Mouse (Mus musculus): ENCODE results near the gene Ranbp9.

Ranbp9 gene

DNA sequence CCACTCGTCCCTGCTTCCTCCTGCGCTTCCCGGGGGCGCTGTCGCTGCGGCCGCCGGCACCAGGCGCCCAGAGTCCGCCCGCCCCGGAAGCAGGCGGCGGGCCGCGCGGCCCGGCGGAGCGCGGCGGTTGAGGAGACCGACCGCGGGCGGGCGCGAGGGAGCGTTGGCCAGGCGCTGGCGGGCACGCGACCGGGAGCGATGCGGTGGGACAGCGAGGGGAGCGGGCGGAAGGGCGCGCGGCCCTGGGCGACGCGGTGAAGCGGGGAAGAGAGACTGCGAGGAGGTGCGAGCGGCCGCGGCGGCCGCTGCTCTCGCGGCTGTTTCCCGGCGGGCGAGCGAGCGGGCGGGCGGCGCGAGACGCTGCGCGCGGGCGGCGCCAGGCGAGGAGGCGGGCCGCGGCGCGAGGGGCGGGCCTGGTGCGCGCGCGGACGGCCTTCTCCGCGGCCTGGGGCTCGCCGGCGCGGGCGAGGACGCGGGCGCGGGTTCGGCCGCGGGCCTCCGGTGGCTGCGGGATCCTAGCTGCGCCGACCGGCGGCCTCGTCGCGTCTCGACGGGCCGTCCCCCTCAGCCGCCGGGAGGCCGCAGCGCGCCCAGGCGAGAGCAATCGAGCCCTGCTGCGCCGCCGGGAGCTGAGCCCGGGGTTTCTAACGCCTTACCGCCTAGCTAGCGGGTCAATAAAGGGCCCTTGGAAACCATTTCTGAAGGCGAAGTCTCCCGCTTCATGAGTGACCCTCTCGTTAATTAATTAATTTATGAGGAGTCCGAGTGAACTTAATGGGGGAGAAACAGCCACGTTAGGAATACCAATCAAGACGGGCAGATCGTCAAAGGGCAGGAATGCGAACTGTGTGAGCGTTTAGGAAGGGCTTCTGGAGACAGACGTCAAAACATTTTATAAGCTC is at the start of gene Ranbp9:
Gene Ranbp9, minus strand, starts transcription at position 326 of the 902 bp plus-strand sequence.
- DNase-seq (ENCODE audit: low read depth, low spot score): no peak

DNA sequence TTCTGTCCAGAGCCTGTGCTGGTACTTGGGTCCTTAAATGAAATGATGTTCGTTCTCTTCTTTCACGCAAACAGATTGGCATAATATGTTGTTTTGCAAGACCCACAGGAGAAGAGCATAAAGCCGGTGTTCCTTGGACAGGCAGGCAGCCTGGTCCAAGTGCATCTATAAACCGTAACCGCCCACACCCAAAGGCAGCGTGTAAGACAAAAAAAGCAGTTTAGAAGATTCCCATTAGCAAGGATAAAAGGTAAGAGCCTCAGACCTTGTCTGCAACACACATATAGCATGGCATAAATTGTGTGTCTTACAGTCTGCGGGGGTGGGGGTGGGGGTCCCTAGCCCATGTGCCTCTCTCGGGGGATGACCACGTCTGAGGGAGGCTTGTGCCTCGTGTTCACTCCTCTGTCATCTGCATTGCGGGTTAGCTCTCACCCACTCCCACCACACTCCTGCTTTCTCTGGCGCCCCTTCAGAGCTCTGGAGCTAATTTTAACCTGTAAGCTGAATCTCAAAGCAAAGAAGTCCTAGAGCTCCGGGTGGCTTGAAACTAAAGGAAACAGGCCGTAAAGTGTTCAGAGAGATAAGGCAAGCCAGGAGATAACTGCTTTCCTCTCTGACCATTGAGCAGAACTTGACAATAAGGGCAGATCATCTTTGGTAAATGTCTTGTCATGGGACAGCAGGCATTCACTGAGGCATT is 49.2 kb upstream of the Ranbp9 start:
- DNase-seq (ENCODE audit: low read depth, low spot score): no peak

DNA sequence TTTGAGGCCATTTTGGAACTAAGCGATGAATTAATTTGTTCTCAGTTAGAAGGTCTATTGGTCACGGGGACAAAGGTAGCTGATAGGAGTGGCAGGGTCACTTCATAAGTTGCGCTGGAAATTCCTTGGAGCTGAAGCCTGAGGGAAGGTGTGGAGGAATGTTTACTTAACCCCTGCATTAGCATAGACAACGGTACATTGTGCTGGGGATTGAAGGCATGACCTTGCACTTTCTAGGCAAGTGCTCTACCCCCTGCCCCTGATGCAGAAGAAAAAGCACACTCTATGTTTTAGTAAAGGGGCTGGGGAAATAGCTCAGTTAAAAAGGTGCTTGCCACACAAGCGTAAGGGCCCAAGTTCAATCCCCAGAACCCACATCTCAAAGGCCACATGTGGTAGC is 45.2 kb upstream of the Ranbp9 start:
- DNase-seq (ENCODE audit: low read depth, low spot score): no peak

DNA sequence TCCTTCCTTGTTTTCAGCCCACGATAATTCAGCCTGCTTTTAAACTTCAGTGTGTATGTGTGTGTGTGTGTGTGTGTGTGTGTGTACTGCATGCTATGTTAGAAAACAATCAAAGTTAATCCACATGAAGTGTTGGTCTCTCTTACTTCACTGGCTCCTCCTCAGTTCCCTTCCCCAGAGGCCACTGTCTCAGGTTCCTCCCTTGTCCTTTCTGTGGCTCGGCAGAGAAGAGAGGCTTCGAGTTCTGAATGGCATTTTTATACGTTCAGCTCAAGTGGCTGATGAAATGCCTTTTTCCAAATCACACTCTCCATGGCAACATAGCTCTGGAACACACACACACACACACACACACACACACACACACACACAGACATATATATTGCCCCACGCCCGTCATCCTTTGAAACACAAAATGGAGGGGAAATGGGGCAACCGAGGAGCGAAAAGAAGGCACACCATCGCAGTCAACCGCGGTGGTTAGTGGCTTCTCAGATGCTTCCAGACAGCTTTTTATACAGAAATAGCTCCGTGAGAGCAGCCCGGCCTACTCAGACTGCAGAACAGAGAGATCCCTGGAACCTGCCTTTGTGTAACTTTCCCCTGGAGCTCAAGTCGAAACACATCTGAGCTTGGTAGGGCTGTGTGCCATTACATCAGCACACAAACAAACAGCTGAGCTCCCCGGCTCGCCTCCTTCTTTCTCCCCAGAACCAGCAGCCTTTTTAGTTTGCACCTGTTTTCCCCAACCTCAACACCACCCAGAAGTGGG is 44.5 kb upstream of the Ranbp9 start:
- DNase-seq (ENCODE audit: low read depth, low spot score): no peak

DNA sequence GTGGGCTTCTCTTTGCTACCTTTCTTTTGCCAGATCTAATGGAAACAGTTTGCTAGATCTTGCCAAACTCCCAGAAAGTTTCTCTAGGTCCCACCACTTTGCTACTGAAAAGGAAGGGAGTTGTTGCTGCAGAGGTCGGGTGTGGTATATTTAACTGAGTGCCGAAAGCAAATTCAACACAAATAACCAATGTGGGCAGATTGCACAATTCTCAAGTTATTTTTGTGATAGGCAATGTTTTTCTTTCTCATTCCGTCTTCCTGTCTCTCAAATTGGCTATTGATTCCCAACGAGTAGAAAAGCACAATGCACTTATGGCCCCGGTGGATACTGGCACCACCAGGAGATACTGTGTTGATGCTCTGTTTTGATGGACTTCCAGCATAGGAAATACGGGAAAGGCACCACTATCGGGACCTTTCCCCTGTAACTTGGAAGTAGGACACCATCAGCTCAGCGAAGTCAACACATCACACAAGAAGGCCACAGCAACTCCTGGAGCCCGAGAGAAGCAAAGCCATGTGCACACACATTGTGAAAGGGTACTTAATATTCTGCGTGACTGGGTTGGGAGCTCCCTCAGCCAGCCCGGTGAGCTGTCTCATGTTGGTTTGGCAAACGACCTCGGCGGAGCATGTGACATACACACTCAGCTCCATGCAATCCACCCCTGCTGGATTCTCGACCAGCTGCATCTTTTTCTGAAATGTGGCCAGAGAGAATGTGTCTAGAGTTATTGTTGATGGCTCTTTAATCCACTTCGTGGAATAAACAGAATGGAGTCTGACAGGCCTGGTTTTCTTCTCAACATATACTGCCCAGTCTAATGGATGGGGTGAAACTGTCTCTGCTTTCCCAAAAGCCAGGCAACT is 43.6 kb upstream of the Ranbp9 start:
- DNase-seq (ENCODE audit: low read depth, low spot score): no peak

DNA sequence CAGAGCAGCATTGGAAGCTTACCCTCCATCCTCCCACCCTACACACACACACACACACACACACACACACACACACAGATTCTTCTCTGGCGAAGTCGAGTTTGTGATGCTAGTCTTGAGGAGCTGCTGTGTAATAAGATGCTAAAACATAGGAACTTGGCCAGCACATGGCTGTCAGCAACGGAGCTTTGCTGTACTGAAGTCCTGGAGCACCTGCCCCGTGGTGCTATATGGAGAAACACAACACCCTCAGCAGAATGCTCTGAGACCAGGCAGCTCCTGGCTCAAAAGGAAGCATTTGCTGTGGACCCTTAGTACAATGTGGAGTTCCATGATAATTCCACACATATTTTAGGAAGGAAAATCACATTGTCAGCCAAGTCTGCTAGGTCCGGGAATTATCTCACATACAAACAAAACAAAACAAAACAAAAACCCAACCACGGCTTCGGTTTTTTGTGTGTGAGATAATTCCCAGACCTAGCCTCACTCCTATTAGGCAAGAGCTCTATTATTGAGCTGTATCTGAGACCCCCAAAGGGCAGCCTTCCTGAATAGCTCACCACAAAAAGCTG is 42.9 kb upstream of the Ranbp9 start:
- DNase-seq (ENCODE audit: low read depth, low spot score): no peak

DNA sequence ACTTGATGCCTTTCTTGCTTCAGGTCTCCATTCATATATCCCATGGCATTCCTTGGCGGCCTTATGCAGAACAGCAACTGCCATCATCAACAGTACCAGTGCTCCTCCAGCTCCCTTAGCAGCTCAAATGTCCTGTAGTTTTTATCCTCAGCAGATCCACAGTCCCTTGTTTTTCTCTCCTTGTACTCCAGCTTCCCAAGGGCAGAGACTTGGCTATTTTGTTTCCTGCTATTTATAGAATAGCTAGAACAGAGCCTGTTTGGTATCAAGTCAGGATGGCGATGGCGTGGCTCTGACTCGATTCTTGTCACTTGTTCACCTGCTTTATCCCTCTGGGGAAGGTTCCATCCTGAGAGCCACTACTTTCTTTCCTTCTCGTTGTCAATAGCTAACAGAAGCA is 40.9 kb upstream of the Ranbp9 start:
- no peak for DNase-seq (ENCODE audit: low read depth, low spot score)

DNA sequence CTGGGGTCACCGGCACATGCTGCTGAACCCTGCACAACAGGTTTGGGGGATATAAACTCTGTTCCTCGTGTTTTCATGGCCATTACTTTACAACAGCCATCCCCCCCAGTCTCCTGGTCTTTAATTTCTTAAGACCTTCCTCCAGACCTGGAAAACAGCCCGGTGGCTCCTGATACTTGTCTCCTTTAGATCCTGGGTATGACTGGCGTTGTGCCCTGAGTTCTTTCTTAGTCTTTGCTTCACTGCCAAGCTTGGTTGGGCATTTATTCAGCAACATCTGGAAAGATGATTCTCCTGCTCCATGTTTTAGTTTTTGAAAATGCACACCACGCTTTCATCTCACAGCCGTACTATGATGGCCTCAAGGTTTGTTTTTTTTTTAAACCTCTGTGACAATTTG is 38.2 kb upstream of the Ranbp9 start:
- DNase-seq (ENCODE audit: low read depth, low spot score): no peak

DNA sequence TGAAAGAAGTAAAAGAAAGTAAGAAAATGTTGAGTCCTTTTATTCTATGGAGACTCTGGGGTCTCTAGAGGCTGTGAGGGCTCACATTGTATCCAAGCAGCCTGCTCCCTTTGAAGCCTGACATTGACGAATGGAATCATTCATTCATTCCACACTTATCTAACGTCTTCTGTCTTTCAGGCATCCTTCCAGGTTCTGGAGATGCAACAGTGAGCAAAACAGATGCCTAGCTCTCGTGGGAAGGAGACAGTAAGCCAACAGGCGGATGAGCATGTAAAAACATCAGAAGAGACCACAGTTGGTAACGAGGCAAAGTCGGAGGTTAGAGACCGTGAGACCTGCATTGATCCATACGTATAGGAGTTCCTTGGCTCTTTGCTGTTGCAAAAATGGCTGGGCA is 36.3 kb upstream of the Ranbp9 start:
- no peak for DNase-seq (ENCODE audit: low read depth, low spot score)

DNA sequence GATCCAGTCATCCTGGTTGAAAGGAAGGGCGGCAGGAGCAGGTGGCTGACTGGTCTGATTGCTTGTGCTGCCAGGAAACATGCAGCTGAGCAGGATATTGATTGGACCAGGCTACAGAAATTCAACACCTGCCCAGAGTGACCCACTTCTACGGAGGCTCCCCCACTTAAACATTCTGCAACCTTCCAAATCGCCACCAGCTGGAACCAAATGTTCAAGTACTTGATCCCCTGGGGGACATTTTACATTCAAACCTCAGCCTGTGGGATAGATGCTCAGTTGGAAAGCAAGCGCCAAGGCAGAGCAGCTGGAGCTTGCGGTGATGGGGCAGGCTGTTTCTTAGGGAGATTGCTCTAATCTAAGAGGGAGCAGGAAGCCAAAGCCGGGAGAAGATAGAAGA is 35.8 kb upstream of the Ranbp9 start:
- no peak for DNase-seq (ENCODE audit: low read depth, low spot score)

DNA sequence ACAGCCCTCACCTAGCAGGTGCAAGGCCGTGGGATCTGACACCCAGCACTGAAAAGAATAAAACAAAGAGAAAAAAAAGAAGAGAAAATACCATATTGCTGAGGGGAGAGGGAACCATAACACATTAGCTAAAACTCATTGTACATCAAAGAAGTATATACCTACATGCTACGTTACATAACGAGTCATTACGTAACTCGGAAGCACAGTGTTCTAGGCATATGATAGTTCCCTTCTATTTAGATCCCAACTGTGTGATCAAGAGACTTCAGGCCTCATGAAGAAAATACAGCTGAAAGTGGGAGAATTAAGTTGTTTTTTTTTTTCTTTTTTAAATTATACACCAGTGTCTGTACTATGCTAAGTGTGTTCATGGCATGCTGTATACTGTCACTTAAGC is 35.0 kb upstream of the Ranbp9 start:
- no peak for DNase-seq (ENCODE audit: low read depth, low spot score)

DNA sequence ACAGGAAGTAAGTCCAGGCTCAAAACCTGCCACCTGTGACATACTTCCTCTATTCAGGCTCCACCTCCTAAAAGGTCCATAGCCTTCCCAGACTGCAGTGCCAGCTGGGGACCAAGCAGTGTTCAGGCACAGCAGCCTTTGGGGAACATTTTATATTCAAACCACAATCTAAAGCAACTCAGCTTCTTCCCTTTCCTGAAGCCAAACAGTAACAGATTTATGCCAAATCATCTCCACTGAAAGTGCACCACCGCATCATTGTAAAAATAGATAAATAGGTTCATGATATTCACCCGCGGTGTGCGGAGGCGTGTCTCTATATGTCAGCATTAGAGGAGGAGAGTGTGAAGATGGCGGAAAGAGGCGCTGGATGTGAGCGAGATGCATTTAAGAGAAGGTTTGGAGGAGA is 33.9 kb upstream of the Ranbp9 start:
- DNase-seq (ENCODE audit: low read depth, low spot score): no peak

DNA sequence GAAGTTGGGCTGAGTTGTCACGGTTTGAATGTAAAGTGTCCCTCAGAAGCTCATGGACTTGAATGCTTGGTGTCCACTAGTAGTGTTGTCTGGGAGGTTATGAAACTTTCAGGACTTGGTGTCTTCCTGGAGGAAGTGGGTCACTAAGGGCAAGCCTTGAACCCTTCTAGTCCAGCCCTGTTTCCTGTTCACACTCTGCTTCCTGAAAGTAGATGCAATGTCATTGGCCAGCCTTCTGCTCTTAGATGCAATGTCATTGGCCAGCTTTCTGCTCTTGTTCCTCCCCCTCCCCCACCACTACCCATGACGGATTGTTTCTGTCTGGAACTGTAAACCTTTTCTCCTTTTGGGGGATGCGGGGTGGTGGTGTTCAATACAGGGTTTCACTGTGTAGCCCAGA is 31.7 kb upstream of the Ranbp9 start:
- DNase-seq (ENCODE audit: low read depth, low spot score): no peak

DNA sequence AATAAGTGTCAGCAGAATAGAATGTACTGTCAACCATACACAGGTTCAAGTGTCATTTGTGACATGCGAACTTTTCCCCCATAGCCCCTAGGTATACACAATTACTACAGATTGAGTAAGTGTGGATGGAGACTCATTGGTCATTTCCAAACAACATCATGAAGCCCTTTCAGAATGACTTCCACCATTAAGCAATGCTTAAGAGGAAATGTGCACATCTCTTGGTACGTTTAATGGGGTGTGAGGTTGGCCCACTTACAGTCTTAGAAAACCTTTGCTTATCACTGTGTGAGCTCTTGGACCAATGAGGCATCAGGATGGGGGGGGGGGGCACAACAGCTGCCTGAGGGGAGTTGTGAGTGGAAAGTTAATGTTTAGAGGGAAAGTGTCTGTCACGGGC is 24.7 kb upstream of the Ranbp9 start:
- DNase-seq (ENCODE audit: low read depth, low spot score): no peak

DNA sequence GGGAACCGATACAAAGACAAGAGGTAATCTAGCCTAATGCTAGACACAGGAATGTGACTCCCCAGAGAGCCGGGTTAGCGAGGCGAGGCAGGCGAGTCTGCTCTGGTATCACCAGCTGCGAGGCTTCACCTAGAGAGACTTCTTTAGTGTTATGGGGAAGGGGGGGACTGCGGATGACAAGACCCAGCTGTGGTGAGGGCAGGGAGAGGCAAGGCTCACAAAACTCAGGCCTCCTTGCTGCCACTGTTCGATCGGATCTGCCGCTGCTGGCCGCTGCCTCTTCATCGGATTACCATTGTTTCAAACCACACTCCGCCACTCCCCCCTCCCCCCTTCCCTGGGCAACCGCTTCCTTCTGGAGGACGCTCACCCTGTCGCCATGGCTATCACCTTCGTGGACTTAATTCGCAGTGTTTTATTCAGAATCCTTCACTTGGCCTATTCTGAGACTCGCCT is 22.3 kb upstream of the Ranbp9 start:
- no peak for DNase-seq (ENCODE audit: low read depth, low spot score)

DNA sequence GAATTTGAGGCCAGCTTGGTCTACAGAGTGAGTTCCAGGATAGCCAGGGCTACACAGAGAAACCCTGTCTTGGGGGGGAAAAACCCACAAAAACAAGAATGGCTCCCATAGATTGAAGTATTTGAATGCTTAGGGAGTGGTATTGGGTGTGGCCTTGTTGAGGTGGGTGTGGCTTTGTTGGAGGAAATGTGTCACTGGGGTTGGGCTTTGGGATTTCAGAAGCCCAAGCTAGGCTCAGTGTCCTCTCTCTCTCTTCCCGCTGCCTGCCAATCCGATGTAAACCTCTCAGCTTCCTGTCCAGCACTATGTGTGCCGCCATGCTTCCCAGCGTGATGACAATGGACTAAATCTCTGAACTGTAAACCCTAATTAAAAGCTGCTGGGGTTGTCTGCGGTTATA is 20.5 kb upstream of the Ranbp9 start:
- DNase-seq (ENCODE audit: low read depth, low spot score): no peak

DNA sequence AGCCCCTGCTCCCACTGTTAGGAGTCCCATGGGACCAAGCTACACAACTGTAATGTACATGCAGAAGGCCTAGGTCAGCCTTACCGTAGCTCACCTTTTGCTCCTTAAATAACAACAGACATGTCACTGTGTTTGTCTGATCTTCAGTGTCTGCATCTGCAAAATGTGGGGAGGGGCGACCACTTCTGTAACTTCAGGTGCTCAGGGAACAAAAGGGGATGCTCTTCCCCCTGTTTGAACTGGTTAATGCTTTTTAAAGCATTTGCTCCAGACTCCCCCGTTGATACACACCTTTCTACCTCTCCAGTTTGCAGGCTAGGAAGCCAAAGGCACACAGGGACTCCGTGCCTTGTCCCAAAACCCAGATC is 19.4 kb upstream of the Ranbp9 start:
- DNase-seq (ENCODE audit: low read depth, low spot score): no peak

DNA sequence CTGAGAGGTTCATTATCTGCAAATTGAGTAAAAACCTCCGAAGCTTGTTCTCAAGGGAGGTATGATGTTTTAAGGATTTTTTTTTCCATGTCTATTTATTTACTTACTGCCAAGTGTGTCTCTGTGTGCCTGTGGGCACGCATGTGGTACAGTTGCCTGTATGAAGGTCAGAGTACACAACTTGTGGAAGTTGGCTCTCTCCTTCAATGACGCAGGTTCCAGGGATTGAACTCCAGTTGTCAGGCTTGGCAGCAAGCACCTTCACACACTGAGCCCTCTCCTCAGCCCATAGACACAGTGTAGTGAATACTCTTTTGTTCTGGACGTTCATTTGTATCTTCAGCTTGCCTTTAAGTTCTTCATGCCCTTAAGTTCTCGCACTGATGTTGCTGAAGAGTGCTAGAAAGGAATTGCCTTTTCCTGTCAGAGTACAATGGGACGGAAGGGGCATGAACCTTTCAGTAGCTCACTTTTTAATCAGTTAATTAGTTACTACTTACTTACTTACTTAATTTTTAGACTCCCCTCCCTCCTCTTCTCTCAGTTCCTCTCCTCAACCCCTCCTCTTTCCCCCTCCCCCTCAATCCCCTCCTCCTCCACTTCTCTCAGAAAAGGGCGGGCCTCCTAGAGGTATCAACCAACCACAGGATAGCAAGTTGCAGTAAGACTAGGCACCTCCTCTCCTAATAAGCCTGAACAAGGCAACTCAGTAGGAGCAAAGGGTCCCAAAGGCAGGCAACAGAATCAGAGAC is 18.8 kb upstream of the Ranbp9 start:
- no peak for DNase-seq (ENCODE audit: low read depth, low spot score)

DNA sequence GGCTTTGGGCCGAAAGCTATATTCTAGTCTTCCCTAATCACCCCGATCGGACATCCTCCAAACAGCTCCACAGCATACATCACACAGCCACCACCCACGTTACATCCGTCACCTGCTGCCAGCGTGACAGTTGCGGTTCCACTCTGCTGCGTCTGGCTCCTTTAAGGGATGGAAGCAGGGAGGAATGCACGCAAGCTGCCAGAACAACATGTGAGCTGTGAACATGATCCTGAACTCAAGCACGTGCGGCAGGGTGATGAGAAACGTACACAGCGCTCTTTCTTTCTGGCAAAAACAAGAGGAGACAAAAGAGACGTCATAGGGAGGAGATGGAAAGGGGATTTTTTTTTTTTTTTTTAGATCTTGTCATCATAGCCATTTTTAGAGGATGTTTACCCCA is 17.8 kb upstream of the Ranbp9 start:
- no peak for DNase-seq (ENCODE audit: low read depth, low spot score)

DNA sequence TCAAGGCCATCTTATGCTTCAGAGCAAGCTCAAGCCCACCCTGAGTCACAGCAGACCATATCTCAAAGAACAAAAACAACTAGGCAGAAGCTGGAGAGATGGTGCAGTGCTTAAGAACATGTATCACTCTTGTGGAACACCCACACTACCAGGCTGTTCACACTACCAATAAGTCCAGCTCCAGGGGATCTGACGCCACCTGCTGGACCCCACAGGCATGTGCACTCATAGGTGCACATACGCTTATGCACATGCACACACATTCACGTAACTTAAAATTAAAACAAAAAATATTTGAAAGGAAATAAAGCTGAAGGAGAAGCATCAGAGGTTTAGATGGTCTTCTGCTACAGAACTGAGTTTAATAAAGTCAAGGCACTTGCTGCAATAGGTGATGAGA is 16.7 kb upstream of the Ranbp9 start:
- no peak for DNase-seq (ENCODE audit: low read depth, low spot score)

Measured in WW6 (cell line).